Mouse (Mus musculus): ENCODE data around the gene Sbno2.
A peak's percentile ranks its signal among the peaks of the same experiment; 100 is the strongest.

GRCm38 (mm10) chr10:80081075-80081474 is 24.3 kb downstream of the Sbno2 start:
- peak; percentile 87 for TF ChIP-seq EP300 (IDR thresholded peaks at IDR 0.05; ENCODE audit: low read depth)
- peak; percentile 84 for TF ChIP-seq CTCF (IDR thresholded peaks at IDR 0.05; ENCODE audit: low read depth)
